ENCODE assay signal across 21 mouse cellular contexts in genomic region chr3:28682411-28682810, GRCm38 (mm10). TPM values are rescaled to one million over a fixed set of nuclear protein-coding genes. Genes with fewer than 3 reads are reported as not detected.
"Had no signal": no experiment of that assay in that cellular context is flagged by ENCODE, and none has a peak within 500 bp of the region (broad histone marks: within the 10 kb centered on the region; RNA-seq: fewer than 3 reads in every experiment).

No protein-coding gene starts in this region.

- H3K4me1 ChIP-seq: neural tube, embryonic 12.5 days had no signal

- H3K9ac ChIP-seq: liver, embryonic 13.5 days; liver, embryonic 15.5 days; lung, embryonic 14.5 days; midbrain, embryonic 13.5 days; neural tube, embryonic 12.5 days had no signal

- H3K4me3 ChIP-seq: liver, embryonic 13.5 days; liver, embryonic 15.5 days; megakaryocyte, embryonic 14.5 days; midbrain, embryonic 13.5 days; neural tube, embryonic 12.5 days had no signal

- H3K27ac ChIP-seq: liver, embryonic 13.5 days; macrophage; midbrain, embryonic 13.5 days; neural tube, embryonic 12.5 days had no signal

- H3K36me3 ChIP-seq: liver, embryonic 13.5 days; liver, embryonic 15.5 days; midbrain, embryonic 13.5 days; neural tube, embryonic 12.5 days had no signal

- DNase-seq: liver, embryonic 13.5 days; lung, adult 18-20 months; lung, embryonic 14.5 days; lung, postnatal 10 days; right cerebral cortex, adult 18-20 months; right cerebral cortex, postnatal 25 days; right cerebral cortex, postnatal 4 days; spleen, adult 18-20 months; thymus, adult 18-20 months; thymus, postnatal 14 days; thymus, postnatal 36 days had no signal

- ATAC-seq: midbrain, embryonic 13.5 days had no signal

- H3K9me3 ChIP-seq: liver, embryonic 13.5 days; liver, embryonic 15.5 days; midbrain, embryonic 13.5 days; neural tube, embryonic 12.5 days had no signal

- H3K27me3 ChIP-seq: liver, embryonic 13.5 days; liver, embryonic 15.5 days; midbrain, embryonic 13.5 days; neural tube, embryonic 12.5 days had no signal

- H3K4me2 ChIP-seq: liver, embryonic 13.5 days; liver, embryonic 15.5 days; lung, embryonic 14.5 days; midbrain, embryonic 11.5 days; midbrain, embryonic 13.5 days; neural tube, embryonic 12.5 days had no signal

RNA-seq across cellular contexts. Expression of gene Slc2a2, which starts 15.3 kb away (rescaled TPM):
- total RNA-seq: megakaryocyte progenitor cell, adult 5-6 weeks; midbrain, postnatal 0 days; monocyte, adult 5-6 weeks; neutrophil, adult 5-6 weeks had no signal
- polyA plus RNA-seq: macrophage; midbrain, embryonic 11.5 days; midbrain, embryonic 13.5 days; midbrain, postnatal 0 days had no signal
